ENCODE assay signal across 9 mouse cellular contexts in genomic region chr14:45530364-45531345, GRCm38 (mm10). TPM values are rescaled to one million over a fixed set of nuclear protein-coding genes. Genes with fewer than 3 reads are reported as not detected.
DNase-seq lines count a peak whose midpoint lies in the region; ATAC-seq lines count a peak whose summit lies in the region.
"Had no signal": no experiment of that assay in that cellular context is flagged by ENCODE, and none has a peak within 500 bp of the region (broad histone marks: within the 10 kb centered on the region; RNA-seq: fewer than 3 reads in every experiment).

No protein-coding gene starts in this region.

- H3K4me3 ChIP-seq in heart, embryonic 15.5 days, result peak overlapping the region; percentile 91
- peak overlapping the region; percentile 82 for H3K4me3 ChIP-seq in limb, embryonic 15.5 days
- H3K4me3 ChIP-seq in stomach, embryonic 15.5 days (replicated peaks), result peak overlapping the region; percentile 80

- H3K4me1 ChIP-seq in heart, embryonic 15.5 days (replicated peaks), result peaks cover 15% of the 10 kb centered on the region
- H3K4me1 ChIP-seq in limb, embryonic 15.5 days, result peaks cover 24% of the 10 kb centered on the region
- peaks cover 9% of the 10 kb centered on the region; the same call in 1 of the 2 replicates for H3K4me1 ChIP-seq in stomach, embryonic 15.5 days

- WGBS in heart, embryonic 15.5 days, result 2% methylated on average over 37 of the region's 37 CpGs
- WGBS in limb, embryonic 15.5 days, result 3% methylated on average over 37 of the region's 37 CpGs
- WGBS in stomach, embryonic 15.5 days, result 1% methylated on average over 37 of the region's 37 CpGs

- peak overlapping the region; percentile 96 for H3K9ac ChIP-seq in heart, embryonic 15.5 days
- H3K9ac ChIP-seq in limb, embryonic 15.5 days, result peak overlapping the region; percentile 86
- peak overlapping the region; percentile 45 for H3K9ac ChIP-seq in stomach, embryonic 15.5 days

- no peaks in the 10 kb centered on the region for H3K27me3 ChIP-seq in heart, embryonic 15.5 days
- no peaks in the 10 kb centered on the region for H3K27me3 ChIP-seq in limb, embryonic 15.5 days
- no peaks in the 10 kb centered on the region for H3K27me3 ChIP-seq in stomach, embryonic 15.5 days (replicated peaks)

- no peaks in the 10 kb centered on the region for H3K36me3 ChIP-seq in heart, embryonic 15.5 days
- no peaks in the 10 kb centered on the region for H3K36me3 ChIP-seq in limb, embryonic 15.5 days
- no peaks in the 10 kb centered on the region for H3K36me3 ChIP-seq in stomach, embryonic 15.5 days

- peak overlapping the region; percentile 100 for H3K27ac ChIP-seq in heart, embryonic 15.5 days
- H3K27ac ChIP-seq in limb, embryonic 15.5 days, result peak overlapping the region; percentile 98
- peak overlapping the region; percentile 95 for H3K27ac ChIP-seq in stomach, embryonic 15.5 days

- peak; percentile 23; the same call in 1 of the 2 replicates for ATAC-seq in heart, embryonic 15.5 days (replicated peaks; ENCODE audit: insufficient number of reproducible peaks, insufficient read depth, low FRiP score, low read depth)
- ATAC-seq in limb, embryonic 15.5 days (ENCODE audit: insufficient number of reproducible peaks, low FRiP score, low TSS enrichment, low read depth), result no peak; the same call in 1 of the 2 replicates
- peak; percentile 23; the same call in 1 of the 2 replicates for ATAC-seq in stomach, embryonic 15.5 days (ENCODE audit: insufficient read depth, low FRiP score, low read depth)

- no peaks in the 10 kb centered on the region for H3K9me3 ChIP-seq in heart, embryonic 15.5 days (replicated peaks)
- no peaks in the 10 kb centered on the region for H3K9me3 ChIP-seq in limb, embryonic 15.5 days
- no peaks in the 10 kb centered on the region for H3K9me3 ChIP-seq in stomach, embryonic 15.5 days

- peak overlapping the region; percentile 81 for H3K4me2 ChIP-seq in heart, embryonic 15.5 days
- peak overlapping the region; percentile 74 for H3K4me2 ChIP-seq in limb, embryonic 15.5 days
- H3K4me2 ChIP-seq in stomach, embryonic 15.5 days, result peak overlapping the region; percentile 75

- DNase-seq in cerebellum, adult 11-12 months, result peak; percentile 62
- no peak for DNase-seq in cerebellum, postnatal 4 days (ENCODE audit: low spot score in 2 of 2)
- DNase-seq in right cerebral cortex, adult 18-20 months, result peak; percentile 38
- no peak for DNase-seq in right cerebral cortex, adult 2 months (ENCODE audit: low spot score in 2 of 2)
- DNase-seq in layer of hippocampus, postnatal 25 days (ENCODE audit: extremely low spot score in 1 of 2, low spot score in 1 of 2), result no peak

RNA-seq across cellular contexts. Expression of gene Fermt2, which starts 0.7 kb away (rescaled TPM):
- polyA plus RNA-seq in heart, embryonic 15.5 days (2015; fragmentation: Nextera tagmentation; extraction: Ambion mirVana), result 201 and 265 TPM in 2 replicates
- 136 and 155 TPM in 2 replicates for polyA plus RNA-seq in limb, embryonic 15.5 days (2015; fragmentation: Nextera tagmentation; extraction: Ambion mirVana)
- polyA plus RNA-seq in stomach, embryonic 15.5 days (2015; fragmentation: Nextera tagmentation; extraction: Ambion mirVana), result 195 and 200 TPM in 2 replicates
- 100 to 1,000 TPM; 106 to 112 TPM for total RNA-seq in layer of hippocampus, postnatal 25 days (2021)
- total RNA-seq: neutrophil, adult 5-6 weeks had no signal

Comparison
In these comparisons a context has a peak if more than half of its experiments do, and no peak if none do; other contexts are left out.
1. DNase-seq: peak in cerebellum, adult 11-12 months (single experiment) and right cerebral cortex, adult 18-20 months (single experiment); none in cerebellum, postnatal 4 days (0 of 2), right cerebral cortex, adult 2 months (0 of 2) and layer of hippocampus, postnatal 25 days (0 of 2).
2. H3K9ac ChIP-seq: peak in every context shown above with its lines; median percentile 96 in heart, embryonic 15.5 days; 86 in limb, embryonic 15.5 days; 45 in stomach, embryonic 15.5 days.
3. Peak in every context shown above with its lines, with median percentiles within 50 percentile points of each other: H3K27ac ChIP-seq, H3K4me2 ChIP-seq and H3K4me3 ChIP-seq.